9 mouse cellular contexts compared by ENCODE assay signal in the genomic region with DNA sequence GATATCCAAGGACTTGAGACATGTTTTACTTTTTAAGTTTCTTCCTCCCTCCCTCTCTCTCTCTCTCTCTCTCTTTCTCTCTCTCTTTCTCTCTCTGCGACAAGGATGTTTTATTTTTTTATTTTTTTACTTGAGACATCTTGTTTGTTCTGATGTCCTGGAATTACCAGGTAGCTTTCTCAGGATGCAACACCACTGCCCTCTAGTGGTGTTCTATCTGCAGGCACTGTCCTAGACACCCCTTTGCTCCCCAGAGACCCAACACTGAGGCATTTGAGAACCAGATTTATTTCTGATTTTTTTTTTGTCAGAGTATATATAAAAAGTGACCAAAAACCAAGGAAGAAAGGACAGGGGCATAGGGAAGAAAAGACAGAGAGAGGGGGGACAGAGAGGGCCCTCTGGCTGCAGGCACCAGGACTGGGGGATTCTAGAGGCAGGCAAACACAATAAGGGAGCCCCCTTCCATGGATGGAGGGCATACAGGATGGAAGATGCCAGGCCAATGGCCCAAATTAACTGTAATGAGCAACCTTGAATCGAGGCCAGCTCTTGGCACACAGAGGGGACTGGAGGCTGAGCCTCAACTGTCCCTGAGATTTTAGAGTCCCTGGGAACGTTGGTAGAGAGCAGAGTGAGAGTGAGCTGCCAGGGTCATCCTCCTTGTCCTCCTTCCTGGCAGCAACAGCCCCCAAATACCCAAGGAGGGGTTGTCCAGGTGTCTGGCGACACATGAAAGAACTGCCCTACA. TPM values are rescaled to one million over a fixed set of nuclear protein-coding genes. Genes with fewer than 3 reads are reported as not detected.
DNase-seq lines count a peak whose midpoint lies in the region; ATAC-seq and TF ChIP-seq lines count a peak whose summit lies in the region.
"Had no signal": no experiment of that assay in that cellular context is flagged by ENCODE, and none has a peak within 500 bp of the region (broad histone marks: within the 10 kb centered on the region; RNA-seq: fewer than 3 reads in every experiment).

No protein-coding gene starts in this region.

- H3K36me3 ChIP-seq in forebrain, embryonic 14.5 days (ENCODE audit: control insufficient read depth, insufficient read depth, low read length): peaks cover 18% of the 10 kb centered on the region
- H3K36me3 ChIP-seq in forebrain, embryonic 12.5 days (replicated peaks): peaks cover 22% of the 10 kb centered on the region
- peaks cover 9% of the 10 kb centered on the region for H3K36me3 ChIP-seq in limb, embryonic 14.5 days (ENCODE audit: control insufficient read depth, insufficient read depth, low read length)
- H3K36me3 ChIP-seq in limb, embryonic 10.5 days: peaks cover 8% of the 10 kb centered on the region
- H3K36me3 ChIP-seq in embryonic facial prominence, embryonic 10.5 days (replicated peaks): peaks cover 12% of the 10 kb centered on the region
- H3K36me3 ChIP-seq in splenic B cell, adult 2 months (ENCODE audit: control insufficient read depth, insufficient read depth, low read length, poor library complexity, severe bottlenecking): no peaks in the 10 kb centered on the region

- peak; percentile 71 for DNase-seq in forebrain, embryonic 14.5 days (ENCODE audit: low spot score)
- peak; percentile 58 for DNase-seq in limb, embryonic 14.5 days (ENCODE audit: low spot score)
- DNase-seq in limb, embryonic 10.5 days (ENCODE audit: low spot score): no peak
- peak; percentile 52 for DNase-seq in T-cell, adult 2 months (ENCODE audit: low spot score)
- DNase-seq in embryonic facial prominence, embryonic 10.5 days (ENCODE audit: low spot score): peak; percentile 32
- DNase-seq in splenic B cell, adult 2 months (ENCODE audit: low read depth, low spot score): peak; percentile 78
- no peak for DNase-seq in gastrocnemius, postnatal 4 days (ENCODE audit: low spot score in 2 of 2)

- no peaks in the 10 kb centered on the region for H3K27me3 ChIP-seq in forebrain, embryonic 14.5 days (replicated peaks; ENCODE audit: control insufficient read depth, insufficient read depth, low read length)
- H3K27me3 ChIP-seq in forebrain, embryonic 12.5 days: no peaks in the 10 kb centered on the region
- H3K27me3 ChIP-seq in limb, embryonic 14.5 days (ENCODE audit: control insufficient read depth, insufficient read depth, low read length): peaks cover 10% of the 10 kb centered on the region; the same call in 1 of the 2 replicates
- H3K27me3 ChIP-seq in limb, embryonic 10.5 days (ENCODE audit: low read depth, poor library complexity, severe bottlenecking): peaks cover 39% of the 10 kb centered on the region
- peaks cover 32% of the 10 kb centered on the region for H3K27me3 ChIP-seq in embryonic facial prominence, embryonic 10.5 days (replicated peaks; ENCODE audit: low read depth, poor library complexity, severe bottlenecking)
- H3K27me3 ChIP-seq in splenic B cell, adult 2 months (ENCODE audit: control insufficient read depth, insufficient read depth, low read length, poor library complexity, severe bottlenecking): no peaks in the 10 kb centered on the region
- H3K27me3 ChIP-seq: heart, embryonic 15.5 days had no signal

- H3K9me3 ChIP-seq in forebrain, embryonic 14.5 days (replicated peaks; ENCODE audit: control insufficient read depth, low read length): no peaks in the 10 kb centered on the region
- no peaks in the 10 kb centered on the region for H3K9me3 ChIP-seq in forebrain, embryonic 12.5 days
- H3K9me3 ChIP-seq in limb, embryonic 14.5 days (ENCODE audit: control insufficient read depth, low read length): no peaks in the 10 kb centered on the region
- no peaks in the 10 kb centered on the region for H3K9me3 ChIP-seq in limb, embryonic 10.5 days (replicated peaks)
- no peaks in the 10 kb centered on the region for H3K9me3 ChIP-seq in embryonic facial prominence, embryonic 10.5 days
- H3K9me3 ChIP-seq: heart, embryonic 15.5 days had no signal

- ATAC-seq in forebrain, embryonic 14.5 days: no peak
- ATAC-seq in forebrain, embryonic 12.5 days (ENCODE audit: low FRiP score): no peak
- no peak for ATAC-seq in limb, embryonic 14.5 days (ENCODE audit: low FRiP score, low read depth)

- peaks cover 17% of the 10 kb centered on the region for H3K4me1 ChIP-seq in forebrain, embryonic 14.5 days (ENCODE audit: control insufficient read depth, insufficient read depth, low read length)
- H3K4me1 ChIP-seq in forebrain, embryonic 12.5 days: peaks cover 41% of the 10 kb centered on the region
- H3K4me1 ChIP-seq in limb, embryonic 14.5 days (ENCODE audit: control insufficient read depth, insufficient read depth, low read length): peaks cover 11% of the 10 kb centered on the region
- H3K4me1 ChIP-seq in limb, embryonic 10.5 days: peaks cover 36% of the 10 kb centered on the region
- H3K4me1 ChIP-seq in embryonic facial prominence, embryonic 10.5 days: peaks cover 40% of the 10 kb centered on the region

- WGBS in forebrain, embryonic 14.5 days: 68% methylated on average over 4 of the region's 4 CpGs
- 83% methylated on average over 4 of the region's 4 CpGs for WGBS in forebrain, embryonic 12.5 days
- 60% methylated on average over 4 of the region's 4 CpGs for WGBS in limb, embryonic 14.5 days
- 79% methylated on average over 4 of the region's 4 CpGs for WGBS in limb, embryonic 10.5 days
- 78% methylated on average over 4 of the region's 4 CpGs for WGBS in embryonic facial prominence, embryonic 10.5 days

- H3K9ac ChIP-seq in forebrain, embryonic 14.5 days (ENCODE audit: low read length): no peak overlapping the region
- no peak overlapping the region for H3K9ac ChIP-seq in forebrain, embryonic 12.5 days
- H3K9ac ChIP-seq in limb, embryonic 14.5 days (ENCODE audit: low read depth, low read length, severe bottlenecking): no peak overlapping the region
- H3K9ac ChIP-seq: heart, embryonic 15.5 days had no signal

- no peak overlapping the region for H3K27ac ChIP-seq in forebrain, embryonic 14.5 days (ENCODE audit: low read depth, low read length)
- no peak overlapping the region for H3K27ac ChIP-seq in forebrain, embryonic 12.5 days
- no peak overlapping the region for H3K27ac ChIP-seq in limb, embryonic 14.5 days (replicated peaks; ENCODE audit: low read depth, low read length)
- no peak overlapping the region for H3K27ac ChIP-seq in limb, embryonic 10.5 days
- no peak overlapping the region for H3K27ac ChIP-seq in embryonic facial prominence, embryonic 10.5 days (replicated peaks)
- H3K27ac ChIP-seq: heart, embryonic 15.5 days had no signal

- H3K4me2 ChIP-seq in forebrain, embryonic 14.5 days (ENCODE audit: low read length): no peak overlapping the region
- no peak overlapping the region for H3K4me2 ChIP-seq in forebrain, embryonic 12.5 days
- no peak overlapping the region for H3K4me2 ChIP-seq in limb, embryonic 14.5 days (replicated peaks; ENCODE audit: low read depth, low read length, severe bottlenecking)
- H3K4me2 ChIP-seq: heart, embryonic 15.5 days had no signal

- no peak for TF ChIP-seq POLR2A in limb, embryonic 14.5 days (IDR thresholded peaks at IDR 0.05; ENCODE audit: borderline replicate concordance, extremely low read depth, insufficient read depth, insufficient read length)

- no peak overlapping the region for H3K4me3 ChIP-seq in forebrain, embryonic 14.5 days (ENCODE audit: low read depth, low read length)
- H3K4me3 ChIP-seq in forebrain, embryonic 12.5 days (replicated peaks): no peak overlapping the region
- no peak overlapping the region for H3K4me3 ChIP-seq in limb, embryonic 14.5 days (replicated peaks; ENCODE audit: low read length)
- H3K4me3 ChIP-seq in limb, embryonic 10.5 days: no peak overlapping the region
- no peak overlapping the region for H3K4me3 ChIP-seq in embryonic facial prominence, embryonic 10.5 days
- H3K4me3 ChIP-seq: heart, embryonic 15.5 days had no signal

RNA-seq across cellular contexts. Expression of gene Zfp512b, which starts 2.5 kb away (rescaled TPM):
- polyA plus RNA-seq in forebrain, embryonic 14.5 days (2014; fragmentation: Nextera tagmentation; extraction: Ambion mirVana): 30.5 and 38.6 TPM in 2 replicates
- polyA plus RNA-seq in forebrain, embryonic 12.5 days (2016; fragmentation: Nextera tagmentation; extraction: Ambion mirVana): 70.9 and 74.5 TPM in 2 replicates
- 102 and 117 TPM in 2 replicates for polyA plus RNA-seq in limb, embryonic 14.5 days (2012; rRNA removed)
- 58.8 and 59.5 TPM in 2 replicates for polyA plus RNA-seq in limb, embryonic 14.5 days (2014; fragmentation: Nextera tagmentation; extraction: Ambion mirVana)
- polyA plus RNA-seq in limb, embryonic 10.5 days (2016; fragmentation: Nextera tagmentation; extraction: Ambion mirVana): 37.5 and 57.7 TPM in 2 replicates
- polyA plus RNA-seq in embryonic facial prominence, embryonic 10.5 days (2016; fragmentation: Nextera tagmentation; extraction: Ambion mirVana): 56.0 and 59.1 TPM in 2 replicates
- total RNA-seq in gastrocnemius, postnatal 4 days (2021): 10 to 100 TPM; 49.8 to 51.4 TPM

RNA-seq across cellular contexts. Expression of gene Prpf6, which starts 3.5 kb away (rescaled TPM):
- 57.2 and 62.3 TPM in 2 replicates for polyA plus RNA-seq in forebrain, embryonic 14.5 days (2014; fragmentation: Nextera tagmentation; extraction: Ambion mirVana)
- 75.6 and 76.9 TPM in 2 replicates for polyA plus RNA-seq in forebrain, embryonic 12.5 days (2016; fragmentation: Nextera tagmentation; extraction: Ambion mirVana)
- polyA plus RNA-seq in limb, embryonic 14.5 days (2012; rRNA removed): 29.7 and 41.6 TPM in 2 replicates
- 57.9 and 64.2 TPM in 2 replicates for polyA plus RNA-seq in limb, embryonic 14.5 days (2014; fragmentation: Nextera tagmentation; extraction: Ambion mirVana)
- polyA plus RNA-seq in limb, embryonic 10.5 days (2016; fragmentation: Nextera tagmentation; extraction: Ambion mirVana): 79.4 and 80.5 TPM in 2 replicates
- 77.2 and 82.6 TPM in 2 replicates for polyA plus RNA-seq in embryonic facial prominence, embryonic 10.5 days (2016; fragmentation: Nextera tagmentation; extraction: Ambion mirVana)
- 10 to 100 TPM; 41.9 to 43.9 TPM for total RNA-seq in gastrocnemius, postnatal 4 days (2021)

RNA-seq across cellular contexts. Expression of gene Samd10, which starts 3.9 kb away (rescaled TPM):
- 140 and 145 TPM in 2 replicates for polyA plus RNA-seq in forebrain, embryonic 14.5 days (2014; fragmentation: Nextera tagmentation; extraction: Ambion mirVana)
- polyA plus RNA-seq in forebrain, embryonic 12.5 days (2016; fragmentation: Nextera tagmentation; extraction: Ambion mirVana): 71.3 and 73.8 TPM in 2 replicates
- 9.2 and 10.3 TPM in 2 replicates for polyA plus RNA-seq in limb, embryonic 14.5 days (2012; rRNA removed)
- polyA plus RNA-seq in limb, embryonic 14.5 days (2014; fragmentation: Nextera tagmentation; extraction: Ambion mirVana): 10.2 TPM in 2 replicates
- 12.0 and 17.2 TPM in 2 replicates for polyA plus RNA-seq in limb, embryonic 10.5 days (2016; fragmentation: Nextera tagmentation; extraction: Ambion mirVana)
- 24.9 and 25.5 TPM in 2 replicates for polyA plus RNA-seq in embryonic facial prominence, embryonic 10.5 days (2016; fragmentation: Nextera tagmentation; extraction: Ambion mirVana)
- total RNA-seq in gastrocnemius, postnatal 4 days (2021): 1 to 10 TPM; 1.7 to 1.9 TPM

RNA-seq across cellular contexts. Expression of gene Uckl1, which starts 10.4 kb away (rescaled TPM):
- 60.0 and 73.5 TPM in 2 replicates for polyA plus RNA-seq in forebrain, embryonic 14.5 days (2014; fragmentation: Nextera tagmentation; extraction: Ambion mirVana)
- polyA plus RNA-seq in forebrain, embryonic 12.5 days (2016; fragmentation: Nextera tagmentation; extraction: Ambion mirVana): 50.7 and 50.8 TPM in 2 replicates
- 130 and 165 TPM in 2 replicates for polyA plus RNA-seq in limb, embryonic 14.5 days (2012; rRNA removed)
- 41.2 and 46.3 TPM in 2 replicates for polyA plus RNA-seq in limb, embryonic 14.5 days (2014; fragmentation: Nextera tagmentation; extraction: Ambion mirVana)
- polyA plus RNA-seq in limb, embryonic 10.5 days (2016; fragmentation: Nextera tagmentation; extraction: Ambion mirVana): 36.6 and 44.1 TPM in 2 replicates
- polyA plus RNA-seq in embryonic facial prominence, embryonic 10.5 days (2016; fragmentation: Nextera tagmentation; extraction: Ambion mirVana): 41.1 and 41.3 TPM in 2 replicates
- 10 to 100 TPM; 40.2 to 49.9 TPM for total RNA-seq in gastrocnemius, postnatal 4 days (2021)

Comparison
In these comparisons a context has a peak if more than half of its experiments do, and no peak if none do; other contexts are left out.
1. DNase-seq: peak in forebrain, embryonic 14.5 days (single experiment), limb, embryonic 14.5 days (single experiment), T-cell, adult 2 months (single experiment), embryonic facial prominence, embryonic 10.5 days (single experiment) and splenic B cell, adult 2 months (single experiment); none in limb, embryonic 10.5 days (single experiment) and gastrocnemius, postnatal 4 days (0 of 2).